Mouse (Mus musculus) hindbrain, postnatal 0 days (tissue): Measurements from ENCODE around the gene Igfbp4. TPM values are rescaled to one million over a fixed set of nuclear protein-coding genes. Genes with fewer than 3 reads are reported as not detected.

Source experiments
- ATAC-seq: fragments of 200-750 bp; cut with Nextera tagmentation; 2 replicates; pipeline ENCODE4 v1.8.0; 2017; ENCODE audit warnings: mild to moderate bottlenecking, moderate TSS enrichment, moderate library complexity
- DNase-seq: peaks from one replicate; pipeline ENCODE4 v3.0.0-alpha.2; 2015; ENCODE audit warnings: low spot score
- H3K27ac ChIP-seq: fragments of 300-500 bp; sonication (generic); 2 replicates; pipeline ENCODE4 v1.5.1; 2014; ENCODE audit warnings: mild to moderate bottlenecking
- H3K27me3 ChIP-seq: fragments of 300-500 bp; sonication (generic); 2 replicates; pipeline ENCODE4 v1.6.1; 2014; ENCODE audit warnings: low read length, mixed read lengths; ENCODE audit not compliant: insufficient read depth
- H3K36me3 ChIP-seq: fragments of 300-500 bp; sonication (generic); 2 replicates; pipeline ENCODE4 v1.6.1; 2014; ENCODE audit warnings: low read length, mixed read lengths; ENCODE audit not compliant: insufficient read depth
- H3K4me1 ChIP-seq: fragments of 300-500 bp; sonication (generic); 2 replicates; pipeline ENCODE4 v1.6.1; 2014; ENCODE audit warnings: antibody characterized with exemption, low read length, mixed read lengths; ENCODE audit not compliant: insufficient read depth
- H3K4me2 ChIP-seq: fragments of 300-500 bp; sonication (generic); 2 replicates; pipeline ENCODE4 v1.6.1; 2014; ENCODE audit warnings: low read depth, mild to moderate bottlenecking, low read length, moderate library complexity, mixed read lengths
- H3K4me3 ChIP-seq: fragments of 300-500 bp; sonication (generic); 2 replicates; pipeline ENCODE4 v1.5.1; 2014; ENCODE audit warnings: low read length
- H3K9ac ChIP-seq: fragments of 300-500 bp; sonication (generic); replicated peaks from 2 replicates; pipeline ENCODE4 v1.6.1; 2014; ENCODE audit warnings: mild to moderate bottlenecking, low read length, moderate library complexity, mixed read lengths
- H3K9me3 ChIP-seq: fragments of 300-500 bp; sonication (generic); 2 replicates; pipeline ENCODE4 v1.6.1; 2016; ENCODE audit warnings: low read length, mixed read lengths
- CTCF ChIP-seq: IDR thresholded peaks from 2 replicates; pipeline ENCODE4 v1.5.1; 2016; ENCODE audit warnings: antibody characterized with exemption, control low read depth, low read depth
- WGBS: fragments of 180-500 bp; shearing (Covaris S2); extraction: QIAGEN DNeasy Blood & Tissue Kit; methylation state at CpG from one replicate; pipeline ENCODE4 v1.1.7; 2014; 5-methylcytosine and 5-hydroxymethylcytosine counted together
- polyA plus RNA-seq: library from polyadenylated mRNA; unstranded; fragments of >200 nt; fragmentation: Nextera tagmentation; extraction: Ambion mirVana; gene quantifications from 2 replicates; pipeline ENCODE4 v1.2.1, GENCODE M21; 2015
- total RNA-seq: library from RNA; depleted of rRNA; stranded (reverse); fragments of >200 nt; gene quantifications from 2 replicates; pipeline ENCODE4 v1.2.3, GENCODE M21; 2014

Gene Igfbp4
- total and polyA plus RNA-seq, 2 experiments from 2014 or later: 81.3 to 103 TPM

- Histone ChIP-seq H3K4me3 (no peak overlapping the region), H3K27me3 (no peaks in the 10 kb centered on the region), H3K9me3 (no peaks in the 10 kb centered on the region), H3K4me2 (no peak overlapping the region), H3K27ac (no peak overlapping the region), H3K36me3 (no peaks in the 10 kb centered on the region), H3K9ac (no peak overlapping the region), H3K4me1 (no peaks in the 10 kb centered on the region)
- WGBS: 78% methylated on average over 5 of the region's 5 CpGs
- DNase-seq (no peak), ATAC-seq (no peak)
- TF ChIP-seq CTCF: no peak
These were observed 35.8 kb downstream of the Igfbp4 start for GRCm38 (mm10) chr11:99076744-99077319.

GRCm38 (mm10) chr11:99077869-99078268 lies 36.8 kb downstream of the Igfbp4 start:
- TF ChIP-seq CTCF: no peak
- Histone ChIP-seq H3K4me1 (no peaks in the 10 kb centered on the region), H3K27me3 (no peaks in the 10 kb centered on the region), H3K9ac (no peak overlapping the region), H3K27ac (no peak overlapping the region), H3K36me3 (no peaks in the 10 kb centered on the region), H3K9me3 (no peaks in the 10 kb centered on the region), H3K4me3 (no peak overlapping the region), H3K4me2 (no peak overlapping the region)
- 86% methylated on average over 8 of the region's 8 CpGs for WGBS
- no peak for DNase-seq
- ATAC-seq: no peak

- ATAC-seq: no peak
- Histone ChIP-seq H3K4me3 (no peak overlapping the region), H3K4me1 (no peaks in the 10 kb centered on the region), H3K27me3 (no peaks in the 10 kb centered on the region), H3K9me3 (no peaks in the 10 kb centered on the region), H3K27ac (no peak overlapping the region), H3K4me2 (no peak overlapping the region), H3K9ac (no peak overlapping the region), H3K36me3 (no peaks in the 10 kb centered on the region)
- 88% methylated on average over 9 of the region's 9 CpGs for WGBS
- no peak for TF ChIP-seq CTCF
- DNase-seq: no peak
These were observed 40.0 kb downstream of the Igfbp4 start for GRCm38 (mm10) chr11:99080902-99081543.

GRCm38 (mm10) chr11:99081566-99081965 lies 40.5 kb downstream of the Igfbp4 start:
- Histone ChIP-seq H3K9ac (no peak overlapping the region), H3K4me1 (no peaks in the 10 kb centered on the region), H3K9me3 (no peaks in the 10 kb centered on the region), H3K36me3 (no peaks in the 10 kb centered on the region), H3K27ac (no peak overlapping the region), H3K4me2 (no peak overlapping the region), H3K27me3 (no peaks in the 10 kb centered on the region), H3K4me3 (no peak overlapping the region)
- 74% methylated on average over 3 of the region's 3 CpGs for WGBS
- ATAC-seq: no peak
- DNase-seq: no peak
- no peak for TF ChIP-seq CTCF

GRCm38 (mm10) chr11:99082098-99082497 lies 41.1 kb downstream of the Igfbp4 start:
- H3K27ac ChIP-seq: no peak overlapping the region
- no peak overlapping the region for H3K4me2 ChIP-seq
- H3K27me3 ChIP-seq: no peaks in the 10 kb centered on the region
- no peak overlapping the region for H3K4me3 ChIP-seq
- no peaks in the 10 kb centered on the region for H3K36me3 ChIP-seq
- no peaks in the 10 kb centered on the region for H3K4me1 ChIP-seq
- no peak for TF ChIP-seq CTCF
- H3K9ac ChIP-seq: no peak overlapping the region
- ATAC-seq (no peak), DNase-seq (no peak)
- no peaks in the 10 kb centered on the region for H3K9me3 ChIP-seq
- WGBS: 56% methylated on average over 8 of the region's 8 CpGs

GRCm38 (mm10) chr11:99083516-99083915 lies 42.5 kb downstream of the Igfbp4 start:
- Histone ChIP-seq H3K4me1 (no peaks in the 10 kb centered on the region), H3K4me2 (no peak overlapping the region), H3K9ac (no peak overlapping the region), H3K9me3 (no peaks in the 10 kb centered on the region), H3K4me3 (no peak overlapping the region), H3K27me3 (no peaks in the 10 kb centered on the region), H3K36me3 (no peaks in the 10 kb centered on the region), H3K27ac (no peak overlapping the region)
- TF ChIP-seq CTCF: no peak
- DNase-seq (no peak), ATAC-seq (no peak)
- 90% methylated on average over 8 of the region's 8 CpGs for WGBS

- no peak for ATAC-seq
- Histone ChIP-seq H3K4me3 (no peak overlapping the region), H3K9me3 (no peaks in the 10 kb centered on the region), H3K27ac (no peak overlapping the region), H3K4me1 (no peaks in the 10 kb centered on the region), H3K4me2 (no peak overlapping the region), H3K27me3 (no peaks in the 10 kb centered on the region), H3K9ac (no peak overlapping the region), H3K36me3 (no peaks in the 10 kb centered on the region)
- 81% methylated on average over 9 of the region's 9 CpGs for WGBS
- no peak for TF ChIP-seq CTCF
- DNase-seq: no peak
These were observed 43.3 kb downstream of the Igfbp4 start for GRCm38 (mm10) chr11:99084366-99084765.
